Mouse (Mus musculus) midbrain, embryonic 15.5 days (tissue): ENCODE measurements around the gene Atp7b. TPM values are rescaled to one million over a fixed set of nuclear protein-coding genes. Genes with fewer than 3 reads are reported as not detected.

Experiments
- ATAC-seq: fragments of 200-750 bp; cut with Nextera tagmentation; replicated peaks from 2 replicates; pipeline ENCODE4 v1.8.0; 2017; ENCODE audit warnings: moderate TSS enrichment
- H3K27ac ChIP-seq: fragments of 300-500 bp; sonication (generic); 2 replicates; pipeline ENCODE4 v1.5.1; 2015; ENCODE audit warnings: mild to moderate bottlenecking, inconsistent platforms
- H3K27me3 ChIP-seq: fragments of 300-500 bp; sonication (generic); replicated peaks from 2 replicates; pipeline ENCODE4 v1.6.1; 2015; ENCODE audit warnings: inconsistent platforms
- H3K36me3 ChIP-seq: fragments of 300-500 bp; sonication (generic); replicated peaks from 2 replicates; pipeline ENCODE4 v1.6.1; 2015; ENCODE audit warnings: inconsistent platforms
- H3K4me1 ChIP-seq: fragments of 300-500 bp; sonication (generic); 2 replicates; pipeline ENCODE4 v1.6.1; 2015; ENCODE audit warnings: inconsistent platforms
- H3K4me2 ChIP-seq: fragments of 300-500 bp; sonication (generic); 2 replicates; pipeline ENCODE4 v1.6.1; 2015; ENCODE audit warnings: inconsistent platforms, mild to moderate bottlenecking, moderate library complexity
- H3K4me3 ChIP-seq: fragments of 300-500 bp; sonication (generic); 2 replicates; pipeline ENCODE4 v1.5.1; 2015; ENCODE audit warnings: mild to moderate bottlenecking, inconsistent platforms
- H3K9ac ChIP-seq: fragments of 300-500 bp; sonication (generic); 2 replicates; pipeline ENCODE4 v1.6.1; 2015; ENCODE audit warnings: mild to moderate bottlenecking, inconsistent platforms
- H3K9me3 ChIP-seq: fragments of 300-500 bp; sonication (generic); 2 replicates; pipeline ENCODE4 v1.6.1; 2016; ENCODE audit warnings: inconsistent platforms
- WGBS: fragments of 180-500 bp; shearing (Covaris S2); methylation state at CpG from one replicate; pipeline ENCODE4 v1.1.7; 2015; ENCODE audit warnings: mixed read lengths; 5-methylcytosine and 5-hydroxymethylcytosine counted together
- polyA plus RNA-seq: library from polyadenylated mRNA; unstranded; fragments of >200 nt; fragmentation: Nextera tagmentation; extraction: Ambion mirVana; gene quantifications from 2 replicates; pipeline ENCODE4 v1.2.1, GENCODE M21; 2015

Gene Atp7b
- polyA plus RNA-seq, 1 experiment from 2014 or later: 1.6 TPM

GRCm38 (mm10) chr8:22054674-22055491 is 5.2 kb downstream of the Atp7b start:
- no peak overlapping the region for H3K4me3 ChIP-seq
- no peaks in the 10 kb centered on the region for H3K9me3 ChIP-seq
- no peak overlapping the region for H3K9ac ChIP-seq
- 87% methylated on average over 12 of the region's 12 CpGs for WGBS
- H3K4me2 ChIP-seq: no peak overlapping the region
- 0 out of 2 replicates have a peak, but pooled peaks cover 3% of the 10 kb centered on the region for H3K4me1 ChIP-seq
- H3K27me3 ChIP-seq: no peaks in the 10 kb centered on the region; the same call in 1 of the 2 replicates
- no peak for ATAC-seq
- no peaks in the 10 kb centered on the region for H3K36me3 ChIP-seq
- H3K27ac ChIP-seq: no peak overlapping the region

- no peaks in the 10 kb centered on the region for H3K36me3 ChIP-seq
- no peak for ATAC-seq
- no peaks in the 10 kb centered on the region for H3K9me3 ChIP-seq
- H3K4me1 ChIP-seq: no peaks in the 10 kb centered on the region
- H3K4me2 ChIP-seq: no peak overlapping the region
- H3K27me3 ChIP-seq: no peaks in the 10 kb centered on the region
- 84% methylated on average over 2 of the region's 2 CpGs for WGBS
- no peak overlapping the region for H3K9ac ChIP-seq
- H3K27ac ChIP-seq: no peak overlapping the region
- H3K4me3 ChIP-seq: no peak overlapping the region
Observed at GRCm38 (mm10) chr8:22047699-22048464, 12.2 kb downstream of the Atp7b start.

GRCm38 (mm10) chr8:22043706-22044105 is 16.4 kb downstream of the Atp7b start:
- Histone ChIP-seq H3K4me1 (peaks cover 11% of the 10 kb centered on the region), H3K27me3 (no peaks in the 10 kb centered on the region), H3K4me3 (no peak overlapping the region), H3K9ac (no peak overlapping the region), H3K36me3 (no peaks in the 10 kb centered on the region), H3K4me2 (no peak overlapping the region), H3K27ac (no peak overlapping the region), H3K9me3 (no peaks in the 10 kb centered on the region)
- no peak for ATAC-seq
- WGBS: 68% methylated on average over 12 of the region's 12 CpGs

- Histone ChIP-seq H3K9ac (no peak overlapping the region), H3K4me1 (peaks cover 11% of the 10 kb centered on the region), H3K27me3 (no peaks in the 10 kb centered on the region), H3K4me3 (no peak overlapping the region), H3K4me2 (no peak overlapping the region), H3K36me3 (no peaks in the 10 kb centered on the region), H3K9me3 (no peaks in the 10 kb centered on the region), H3K27ac (no peak overlapping the region)
- ATAC-seq: no peak
- 90% methylated on average over 3 of the region's 3 CpGs for WGBS
Observed at GRCm38 (mm10) chr8:22042515-22042914, 17.6 kb downstream of the Atp7b start.

- ATAC-seq: peak; percentile 37
- H3K4me3 ChIP-seq: no peak overlapping the region
- 27% methylated on average over 6 of the region's 6 CpGs for WGBS
- no peak overlapping the region for H3K9ac ChIP-seq
- no peak overlapping the region for H3K27ac ChIP-seq
- H3K4me1 ChIP-seq: peaks cover 11% of the 10 kb centered on the region
- no peaks in the 10 kb centered on the region for H3K27me3 ChIP-seq
- 0 out of 2 replicates have a peak overlapping the region, but pooled peaks have one; percentile 33 for H3K4me2 ChIP-seq
- no peaks in the 10 kb centered on the region for H3K9me3 ChIP-seq
- H3K36me3 ChIP-seq: no peaks in the 10 kb centered on the region
Observed at GRCm38 (mm10) chr8:22040153-22040509, 20.0 kb downstream of the Atp7b start.

GRCm38 (mm10) chr8:22039468-22040152 is 20.5 kb downstream of the Atp7b start:
- no peak overlapping the region; the same call in 1 of the 2 replicates for H3K4me3 ChIP-seq
- H3K9ac ChIP-seq: no peak overlapping the region
- H3K27me3 ChIP-seq: no peaks in the 10 kb centered on the region
- H3K36me3 ChIP-seq: no peaks in the 10 kb centered on the region
- WGBS: 14% methylated on average over 15 of the region's 15 CpGs
- no peak overlapping the region for H3K27ac ChIP-seq
- ATAC-seq: peak; percentile 49
- H3K4me2 ChIP-seq: peak overlapping the region; percentile 33
- H3K4me1 ChIP-seq: peaks cover 11% of the 10 kb centered on the region
- no peaks in the 10 kb centered on the region for H3K9me3 ChIP-seq

- H3K27ac ChIP-seq: no peak overlapping the region
- no peak overlapping the region for H3K9ac ChIP-seq
- ATAC-seq: no peak
- H3K27me3 ChIP-seq: no peaks in the 10 kb centered on the region
- 80% methylated on average over 7 of the region's 7 CpGs for WGBS
- no peak overlapping the region for H3K4me2 ChIP-seq
- no peaks in the 10 kb centered on the region for H3K9me3 ChIP-seq
- no peaks in the 10 kb centered on the region for H3K36me3 ChIP-seq
- no peak overlapping the region for H3K4me3 ChIP-seq
- peaks cover 11% of the 10 kb centered on the region for H3K4me1 ChIP-seq
Observed at GRCm38 (mm10) chr8:22037022-22037421, 23.1 kb downstream of the Atp7b start.

- Histone ChIP-seq H3K27me3 (no peaks in the 10 kb centered on the region), H3K27ac (no peak overlapping the region), H3K9me3 (no peaks in the 10 kb centered on the region), H3K9ac (no peak overlapping the region), H3K4me3 (no peak overlapping the region), H3K36me3 (no peaks in the 10 kb centered on the region), H3K4me1 (peaks cover 11% of the 10 kb centered on the region), H3K4me2 (no peak overlapping the region)
- ATAC-seq: no peak
- WGBS: 90% methylated on average over 9 of the region's 9 CpGs
Observed at GRCm38 (mm10) chr8:22036137-22036536, 24.0 kb downstream of the Atp7b start.

- Histone ChIP-seq H3K27ac (no peak overlapping the region), H3K4me1 (no peaks in the 10 kb centered on the region), H3K9ac (no peak overlapping the region), H3K4me2 (no peak overlapping the region), H3K27me3 (no peaks in the 10 kb centered on the region), H3K4me3 (no peak overlapping the region), H3K36me3 (no peaks in the 10 kb centered on the region), H3K9me3 (no peaks in the 10 kb centered on the region)
- 87% methylated on average over 3 of the region's 3 CpGs for WGBS
- no peak for ATAC-seq
Observed at GRCm38 (mm10) chr8:22030990-22031389, 29.1 kb downstream of the Atp7b start.

- Histone ChIP-seq H3K9ac (no peak overlapping the region), H3K27ac (no peak overlapping the region), H3K36me3 (no peaks in the 10 kb centered on the region), H3K9me3 (no peaks in the 10 kb centered on the region), H3K4me3 (no peak overlapping the region), H3K4me2 (no peak overlapping the region), H3K27me3 (no peaks in the 10 kb centered on the region), H3K4me1 (no peaks in the 10 kb centered on the region)
- no peak for ATAC-seq
- WGBS: 90% methylated on average over 3 of the region's 3 CpGs
Observed at GRCm38 (mm10) chr8:22028973-22029372, 31.1 kb downstream of the Atp7b start.

- no peaks in the 10 kb centered on the region for H3K36me3 ChIP-seq
- H3K9ac ChIP-seq: no peak overlapping the region
- no peak overlapping the region for H3K4me3 ChIP-seq
- H3K27me3 ChIP-seq: no peaks in the 10 kb centered on the region
- ATAC-seq: no peak
- no peaks in the 10 kb centered on the region for H3K4me1 ChIP-seq
- WGBS: 80% methylated on average over 4 of the region's 4 CpGs
- no peak overlapping the region for H3K4me2 ChIP-seq
- H3K9me3 ChIP-seq: no peaks in the 10 kb centered on the region
- no peak overlapping the region for H3K27ac ChIP-seq
Observed at GRCm38 (mm10) chr8:22025241-22025640, 34.9 kb downstream of the Atp7b start.

GRCm38 (mm10) chr8:22022244-22022643 is 37.9 kb downstream of the Atp7b start:
- Histone ChIP-seq H3K4me3 (no peak overlapping the region), H3K36me3 (no peaks in the 10 kb centered on the region), H3K27me3 (no peaks in the 10 kb centered on the region), H3K9me3 (no peaks in the 10 kb centered on the region), H3K9ac (no peak overlapping the region), H3K4me1 (no peaks in the 10 kb centered on the region), H3K4me2 (no peak overlapping the region), H3K27ac (no peak overlapping the region)
- ATAC-seq: no peak
- WGBS: 59% methylated on average over 7 of the region's 7 CpGs
